Mouse (Mus musculus) ES-Bruce4 (cell line): ENCODE data around the gene Adgrb2. TPM values are rescaled to one million over a fixed set of nuclear protein-coding genes. Genes with fewer than 3 reads are reported as not detected.

Source experiments
- H3K27ac ChIP-seq: 2 replicates; pipeline ENCODE4 v1.5.1; 2012; ENCODE audit warnings: low read length, inconsistent platforms; ENCODE audit not compliant: insufficient read depth
- H3K27me3 ChIP-seq: 2 replicates; pipeline ENCODE4 v1.6.1; 2012; ENCODE audit warnings: mild to moderate bottlenecking, low read length, inconsistent platforms; ENCODE audit not compliant: control insufficient read depth, poor library complexity, insufficient read depth, severe bottlenecking
- H3K36me3 ChIP-seq: 2 replicates; pipeline ENCODE4 v1.6.1; 2012; ENCODE audit warnings: inconsistent platforms, mild to moderate bottlenecking, low read length, moderate library complexity; ENCODE audit not compliant: control insufficient read depth, poor library complexity, insufficient read depth, severe bottlenecking
- H3K4me1 ChIP-seq: one replicate; pipeline ENCODE4 v1.8.1; 2011; ENCODE audit warnings: low read length; ENCODE audit not compliant: control insufficient read depth, insufficient read depth
- H3K4me3 ChIP-seq: 2 replicates; pipeline ENCODE4 v1.5.1; 2011; ENCODE audit warnings: low read depth, mild to moderate bottlenecking, low read length
- H3K9ac ChIP-seq: 2 replicates; pipeline ENCODE4 v1.6.1; 2012; ENCODE audit warnings: low read depth, mild to moderate bottlenecking, inconsistent platforms; ENCODE audit not compliant: poor library complexity, severe bottlenecking
- H3K9me3 ChIP-seq: replicated peaks from 2 replicates; pipeline ENCODE4 v1.6.1; 2012; ENCODE audit warnings: mild to moderate bottlenecking, low read length, inconsistent platforms; ENCODE audit not compliant: control insufficient read depth, poor library complexity, insufficient read depth, severe bottlenecking
- CTCF ChIP-seq: IDR thresholded peaks from one replicate; pipeline ENCODE4 v1.8.1; 2011; ENCODE audit warnings: low read depth, low read length
- EP300 ChIP-seq: IDR thresholded peaks from 2 replicates; pipeline ENCODE4 v1.6.1; 2011; ENCODE audit warnings: low read depth, low read length; ENCODE audit not compliant: insufficient read depth
- POLR2A ChIP-seq: IDR thresholded peaks from one replicate; pipeline ENCODE4 v1.8.1; 2011; ENCODE audit warnings: low read length; ENCODE audit not compliant: insufficient read depth
- polyA plus RNA-seq: library from polyadenylated mRNA; stranded (reverse); fragments of >200 nt; gene quantifications from 2 replicates; pipeline ENCODE4 v1.2.4, GENCODE M21; 2011; ENCODE audit warnings: low read depth; ENCODE audit not compliant: missing spikeins, insufficient read depth, insufficient read length

Gene Adgrb2
- polyA plus RNA-seq, 1 experiment: 4.9 TPM

DNA sequence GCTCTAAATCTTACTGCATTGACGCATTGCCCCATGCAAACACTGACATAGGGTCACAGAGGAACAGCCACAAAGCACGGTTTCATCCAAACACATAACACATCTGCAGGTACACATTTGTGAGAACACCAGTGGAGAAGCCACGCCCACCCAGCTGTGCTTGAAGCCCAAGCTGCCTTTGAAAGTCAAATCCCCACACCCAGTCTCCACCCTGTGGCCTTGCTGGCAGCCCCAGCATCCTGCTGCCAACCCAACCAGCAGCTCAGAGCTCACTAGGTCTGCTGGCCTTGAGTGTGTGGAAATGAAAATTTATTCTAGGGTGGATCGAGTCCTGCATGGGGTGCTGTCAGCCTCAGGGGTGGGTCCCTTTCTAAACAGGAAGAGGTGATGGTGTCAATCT is 7.4 kb upstream of the Adgrb2 start:
- peaks cover 11% of the 10 kb centered on the region for H3K4me1 ChIP-seq
- no peak overlapping the region for H3K9ac ChIP-seq
- no peaks in the 10 kb centered on the region for H3K27me3 ChIP-seq
- no peak for TF ChIP-seq CTCF
- TF ChIP-seq POLR2A: no peak
- TF ChIP-seq EP300: no peak
- no peaks in the 10 kb centered on the region for H3K9me3 ChIP-seq
- no peak overlapping the region for H3K27ac ChIP-seq
- H3K4me3 ChIP-seq: no peak overlapping the region
- no peaks in the 10 kb centered on the region for H3K36me3 ChIP-seq

GRCm38 (mm10) chr4:129978227-129978626 is 6.4 kb upstream of the Adgrb2 start:
- no peak for TF ChIP-seq POLR2A
- no peak for TF ChIP-seq EP300
- TF ChIP-seq CTCF: no peak
- Histone ChIP-seq H3K36me3 (no peaks in the 10 kb centered on the region), H3K27ac (no peak overlapping the region), H3K4me1 (peaks cover 11% of the 10 kb centered on the region), H3K4me3 (no peak overlapping the region), H3K9me3 (no peaks in the 10 kb centered on the region), H3K9ac (no peak overlapping the region), H3K27me3 (no peaks in the 10 kb centered on the region)

DNA sequence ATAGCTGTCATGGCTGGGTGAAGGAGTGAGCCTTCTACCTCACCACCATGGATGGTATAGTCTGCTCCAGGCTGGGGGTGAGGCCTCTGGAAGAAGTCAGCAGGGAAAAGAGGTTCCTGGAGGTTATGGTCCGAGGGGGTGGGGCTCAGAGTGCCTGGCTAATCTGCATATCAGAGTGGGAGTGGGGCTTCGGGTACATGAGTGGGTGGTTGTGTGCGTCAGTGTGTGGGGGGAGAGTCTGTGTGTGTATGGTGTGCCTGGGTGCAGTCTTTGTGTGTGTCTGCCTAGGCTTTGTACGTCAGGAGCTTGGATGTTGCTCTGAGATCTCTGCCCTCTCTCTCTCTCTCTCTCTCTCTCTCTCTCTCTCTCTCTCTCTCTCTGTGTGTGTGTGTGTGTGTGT is 5.7 kb upstream of the Adgrb2 start:
- Histone ChIP-seq H3K9me3 (no peaks in the 10 kb centered on the region), H3K27me3 (no peaks in the 10 kb centered on the region), H3K9ac (no peak overlapping the region), H3K4me1 (peaks cover 11% of the 10 kb centered on the region), H3K27ac (no peak overlapping the region), H3K36me3 (no peaks in the 10 kb centered on the region), H3K4me3 (no peak overlapping the region)
- TF ChIP-seq CTCF (no peak), POLR2A (no peak), EP300 (no peak)

GRCm38 (mm10) chr4:129981657-129982056 is 3.0 kb upstream of the Adgrb2 start:
- Histone ChIP-seq H3K36me3 (no peaks in the 10 kb centered on the region), H3K9ac (no peak overlapping the region), H3K9me3 (no peaks in the 10 kb centered on the region), H3K27me3 (peaks cover 16% of the 10 kb centered on the region), H3K4me1 (peaks cover 9% of the 10 kb centered on the region), H3K27ac (no peak overlapping the region), H3K4me3 (no peak overlapping the region)
- no peak for TF ChIP-seq CTCF
- TF ChIP-seq EP300: no peak
- no peak for TF ChIP-seq POLR2A

GRCm38 (mm10) chr4:129983046-129983445 is 1.6 kb upstream of the Adgrb2 start:
- Histone ChIP-seq H3K4me3 (no peak overlapping the region), H3K9me3 (no peaks in the 10 kb centered on the region), H3K9ac (no peak overlapping the region), H3K27me3 (peaks cover 16% of the 10 kb centered on the region), H3K4me1 (peaks cover 4% of the 10 kb centered on the region), H3K36me3 (no peaks in the 10 kb centered on the region), H3K27ac (no peak overlapping the region)
- TF ChIP-seq EP300 (no peak), CTCF (no peak), POLR2A (no peak)

- H3K27ac ChIP-seq: no peak overlapping the region
- H3K27me3 ChIP-seq: peaks cover 16% of the 10 kb centered on the region
- H3K4me1 ChIP-seq: peaks cover 4% of the 10 kb centered on the region
- no peaks in the 10 kb centered on the region for H3K36me3 ChIP-seq
- H3K9ac ChIP-seq: no peak overlapping the region
- peak overlapping the region; percentile 69 for H3K4me3 ChIP-seq
- H3K9me3 ChIP-seq: no peaks in the 10 kb centered on the region
- TF ChIP-seq CTCF (peak; percentile 75), POLR2A (no peak), EP300 (0 out of 2 replicates have a peak, but pooled peaks have one; percentile 24)
Observed at GRCm38 (mm10) chr4:129983764-129984420, 778 bp upstream of the Adgrb2 start.
